Mouse (Mus musculus) Patski (cell line): ENCODE results near the gene Kcnk4. TPM values are rescaled to one million over a fixed set of nuclear protein-coding genes. Genes with fewer than 3 reads are reported as not detected.

ENCODE experiments used
- ATAC-seq: fragments of 100-300 bp; one replicate; pipeline ENCODE4 v1.8.0; 2021
- CTCF ChIA-PET: fragments of 350-600 bp; sonication (Branson Sonifier 250); formaldehyde crosslinking; loops from one replicate; lab custom pipeline; 2022; ENCODE audit warnings: inconsistent platforms; lab: Charles Lee
- POLR2A ChIA-PET: fragments of 350-600 bp; sonication (Branson Sonifier 250); formaldehyde crosslinking; loops from one replicate; lab custom pipeline; 2022; ENCODE audit warnings: antibody characterized with exemption, inconsistent platforms; lab: Charles Lee
- DNase-seq: peaks from one replicate; pipeline ENCODE4 v3.0.0-alpha.2; 2011; ENCODE audit warnings: low read depth, low spot score
- H3K27me3 ChIP-seq: fragments of 371-371 bp; one replicate; pipeline ENCODE4 v1.5.1; 2021
- CTCF ChIP-seq: fragments of 100-300 bp; IDR thresholded peaks from one replicate; pipeline ENCODE4 v1.5.1; 2021
- in situ Hi-C: fragments of 300-500 bp; cut with MboI; formaldehyde crosslinking; loops from 3 replicates; pipeline ENCODE4 v1.11.1; 2018; ENCODE audit warnings: low pct_unique_long_range_greater_than_20kb, mixed read lengths
- polyA plus RNA-seq: library from polyadenylated mRNA; unstranded; gene quantifications from one replicate; pipeline ENCODE4 v1.2.3, GENCODE M21; 2021

Kcnk4 gene
- polyA plus RNA-seq, 1 experiment from 2014 or later, result 7.6 TPM

DNA sequence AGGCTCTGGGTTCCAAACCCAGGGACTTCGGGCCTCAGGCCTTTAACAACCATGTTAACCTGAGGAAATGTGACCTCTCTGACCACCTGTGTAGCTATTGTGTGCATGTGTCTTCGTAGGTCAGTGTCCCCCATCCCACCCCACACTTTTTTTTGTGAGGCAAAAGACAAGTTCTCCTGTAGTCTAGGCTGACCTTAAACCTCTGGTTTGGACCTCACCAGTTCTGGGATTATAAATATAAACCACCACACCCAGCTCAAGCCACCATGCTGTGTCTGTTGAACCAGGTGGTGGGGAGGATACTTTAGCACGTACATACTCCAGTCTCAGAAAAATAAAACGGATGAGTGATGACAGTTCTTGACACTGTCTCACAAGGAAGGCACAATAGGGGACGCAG lies 15.6 kb upstream of the Kcnk4 start:
- H3K27me3 ChIP-seq, result no peaks in the 10 kb centered on the region
- ChIA-PET POLR2A (interaction anchor here (0.7 to 5.0 kb wide), 6 partner anchors 9 to 42 kb away, joined by 3 to 75 read pairs (median 6); partner anchors contain the start of genes Bad, Gpr137, Plcb3 and Ppp1r14b), CTCF (interaction anchor here (1.0 to 3.5 kb wide), 6 partner anchors 8 to 30 kb away, joined by 3 to 21 read pairs (median 4); partner anchors contain the start of genes Bad and Gpr137)
- ATAC-seq (no peak), DNase-seq (no peak)
- in situ Hi-C loops, result no loop called here
- TF ChIP-seq CTCF, result no peak

DNA sequence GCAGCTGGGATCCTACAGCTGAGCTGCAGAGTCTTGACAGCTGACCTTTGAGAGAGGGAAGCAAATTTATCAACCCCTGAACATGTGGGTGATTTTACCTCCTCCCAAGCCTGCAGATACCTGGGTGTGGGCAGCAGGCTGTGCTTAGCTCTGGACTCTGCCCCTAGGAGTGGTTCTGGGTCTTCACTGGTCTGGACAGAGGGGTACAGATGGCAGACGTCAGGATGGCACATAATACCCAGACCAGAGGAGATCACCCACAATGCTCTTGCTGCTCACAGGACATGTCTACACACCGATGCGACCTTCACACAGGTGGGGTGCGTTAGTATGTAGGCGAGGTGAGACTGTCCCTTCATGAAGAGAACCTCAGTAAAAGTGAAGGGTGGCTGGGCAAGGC lies 15.2 kb upstream of the Kcnk4 start:
- in situ Hi-C loops, result no loop called here
- ATAC-seq, result no peak
- no peak for DNase-seq
- ChIA-PET POLR2A (interaction anchor here (1.3 to 5.0 kb wide), 5 partner anchors 8 to 40 kb away, joined by 4 to 75 read pairs (median 6); partner anchors contain the start of genes Bad, Esrra, Gpr137 and Plcb3), CTCF (interaction anchor here (1.1 to 3.5 kb wide), 2 partner anchors 8 to 29 kb away, joined by 3 to 21 read pairs; partner anchors contain the start of genes Bad and Gpr137)
- TF ChIP-seq CTCF, result no peak
- no peaks in the 10 kb centered on the region for H3K27me3 ChIP-seq

GRCm38 (mm10) chr19:6948186-6948585 lies 13.9 kb upstream of the Kcnk4 start:
- no peak for TF ChIP-seq CTCF
- ATAC-seq (no peak), DNase-seq (no peak)
- in situ Hi-C loops, result no loop called here
- ChIA-PET CTCF (interaction anchor here (1.1 kb wide), 1 partner anchor 22 kb away, joined by 3 read pairs; no protein-coding TSS in a partner anchor), POLR2A (interaction anchor here (0.7 to 1.5 kb wide), 2 partner anchors 8 to 26 kb away, joined by 3 to 4 read pairs; partner anchors contain the start of gene Esrra)
- H3K27me3 ChIP-seq, result no peaks in the 10 kb centered on the region

- DNase-seq (no peak), ATAC-seq (no peak)
- ChIA-PET POLR2A (interaction anchor here (1.5 kb wide), 1 partner anchor 26 kb away, joined by 4 read pairs; the partner anchor contains the start of gene Esrra), CTCF (no interaction called here)
- no peaks in the 10 kb centered on the region for H3K27me3 ChIP-seq
- TF ChIP-seq CTCF, result no peak
- in situ Hi-C loops, result no loop called here
Observed at GRCm38 (mm10) chr19:6947742-6948141, 13.4 kb upstream of the Kcnk4 start.

DNA sequence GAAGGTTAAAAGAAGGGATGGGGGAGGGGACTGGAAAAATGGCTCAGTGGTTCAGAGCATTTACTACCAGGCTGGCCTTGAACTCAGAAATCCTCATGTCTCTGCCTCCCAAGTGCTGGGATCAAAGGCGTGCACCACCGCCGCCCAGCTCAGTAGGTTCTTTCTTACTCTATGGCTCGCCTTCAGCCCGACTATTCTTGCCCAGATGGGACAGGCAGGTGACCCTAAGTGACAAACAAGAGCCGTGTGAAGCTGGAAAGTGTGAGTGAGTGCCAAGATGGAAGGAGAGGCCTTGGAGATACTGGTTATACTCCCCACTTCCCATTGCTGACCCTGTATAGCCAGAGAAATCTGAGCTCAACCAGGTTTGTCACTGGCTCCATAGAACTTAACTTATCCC lies 9.4 kb upstream of the Kcnk4 start:
- DNase-seq, result no peak
- no peaks in the 10 kb centered on the region for H3K27me3 ChIP-seq
- POLR2A ChIA-PET, result interaction anchor here (1.3 to 5.0 kb wide), 4 partner anchors 8 to 32 kb away, joined by 3 to 75 read pairs (median 11); no protein-coding TSS in a partner anchor
- no peak for ATAC-seq
- CTCF ChIA-PET, result interaction anchor here (2.4 kb wide), 1 partner anchor 20 kb away, joined by 10 read pairs; no protein-coding TSS in a partner anchor
- in situ Hi-C loops, result no loop called here
- no peak for TF ChIP-seq CTCF

- ChIA-PET CTCF (interaction anchor here (2.4 to 2.8 kb wide), 2 partner anchors 9 to 19 kb away, joined by 10 to 21 read pairs; no protein-coding TSS in a partner anchor), POLR2A (interaction anchor here (1.2 to 5.0 kb wide), 9 partner anchors 9 to 97 kb away, joined by 3 to 75 read pairs (median 7); partner anchors contain the start of genes Esrra, Fkbp2 and Stip1)
- H3K27me3 ChIP-seq, result no peaks in the 10 kb centered on the region
- no peak for ATAC-seq
- no peak for TF ChIP-seq CTCF
- in situ Hi-C loops, result no loop called here
- no peak for DNase-seq
Observed at GRCm38 (mm10) chr19:6942764-6943163, 8.4 kb upstream of the Kcnk4 start.

DNA sequence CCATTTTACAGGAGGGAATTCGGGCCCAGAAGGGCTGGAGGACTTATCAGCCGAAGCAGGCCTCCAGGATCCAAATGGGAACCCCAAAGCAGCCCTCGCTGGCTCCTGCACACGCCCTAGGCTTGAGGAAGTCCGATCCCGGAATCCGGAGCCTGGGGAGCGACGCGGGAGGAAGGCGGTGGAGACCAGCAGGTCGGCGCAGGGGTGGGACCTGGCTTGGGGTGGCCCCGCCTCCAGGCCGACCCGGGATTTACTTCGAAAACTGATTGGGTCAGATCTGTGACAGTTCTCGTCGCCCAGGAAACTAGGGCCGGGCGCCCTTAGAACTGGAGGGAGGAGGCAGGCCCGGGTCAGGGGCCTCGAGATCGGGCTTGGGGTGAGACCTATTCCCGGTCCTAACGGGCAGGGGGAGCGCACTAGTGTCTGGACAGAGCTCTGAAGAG lies 8.0 kb upstream of the Kcnk4 start, which contains the start of gene Gpr137:
Gene Gpr137, minus strand, starts transcription at position 232 of the 443 bp plus-strand sequence.
- ATAC-seq (peak; percentile 87), DNase-seq (peak; percentile 68)
- ChIA-PET POLR2A (interaction anchor here (0.6 to 5.0 kb wide), 21 partner anchors 9 to 98 kb away, joined by 3 to 75 read pairs (median 4); partner anchors contain the start of genes Esrra, Fkbp2, Plcb3 and Ppp1r14b), CTCF (interaction anchor here (1.0 to 2.8 kb wide), 4 partner anchors 9 to 19 kb away, joined by 5 to 21 read pairs (median 8); no protein-coding TSS in a partner anchor)
- in situ Hi-C loops, result no loop called here
- no peak for TF ChIP-seq CTCF
- H3K27me3 ChIP-seq, result no peaks in the 10 kb centered on the region

- in situ Hi-C loops, result no loop called here
Observed at GRCm38 (mm10) chr19:6941372-6942248, 7.3 kb upstream of the Kcnk4 start, which contains the start of gene Bad. Gene Bad (plus strand): TSS chr19:6941861.

GRCm38 (mm10) chr19:6940396-6941351 lies 6.4 kb upstream of the Kcnk4 start:
- DNase-seq (no peak), ATAC-seq (no peak)
- ChIA-PET CTCF (interaction anchor here (1.1 to 2.8 kb wide), 6 partner anchors 11 to 103 kb away, joined by 3 to 21 read pairs (median 4); no protein-coding TSS in a partner anchor), POLR2A (interaction anchor here (0.9 to 5.0 kb wide), 13 partner anchors 8 to 99 kb away, joined by 3 to 75 read pairs (median 5); partner anchors contain the start of genes Esrra, Plcb3, Ppp1r14b and Prdx5)
- in situ Hi-C loops, result no loop called here
- no peak for TF ChIP-seq CTCF
- no peaks in the 10 kb centered on the region for H3K27me3 ChIP-seq

More at GRCm38 (mm10) chr19:6941372-6942248, 7.3 kb upstream of the Kcnk4 start, which contains the start of gene Bad:
- no peak for TF ChIP-seq CTCF
- H3K27me3 ChIP-seq, result no peaks in the 10 kb centered on the region
- ChIA-PET CTCF (interaction anchor here (1.0 to 2.8 kb wide), 6 partner anchors 10 to 102 kb away, joined by 3 to 21 read pairs (median 4); no protein-coding TSS in a partner anchor), POLR2A (interaction anchor here (0.6 to 5.0 kb wide), 22 partner anchors 8 to 99 kb away, joined by 3 to 75 read pairs (median 4); partner anchors contain the start of genes Esrra, Fkbp2, Plcb3 and Ppp1r14b)
- ATAC-seq, result peak; percentile 41
- DNase-seq, result no peak
